Mouse (Mus musculus) left cerebral cortex, adult 2 months (tissue): Measurements from ENCODE around the gene Tmem104. TPM values are rescaled to one million over a fixed set of nuclear protein-coding genes. Genes with fewer than 3 reads are reported as not detected.
A peak's percentile ranks its signal among the peaks of the same experiment; 100 is the strongest.

Experiments used
- DNase-seq, 2 experiments: peaks; one replicate each; pipeline ENCODE4 v3.0.0; 2021 to 2022; ENCODE audit warnings: low spot score in 2 of 2, mixed read lengths in 1 of 2; ENCODE audit errors: extremely low spot score in 1 of 2
- H3K27ac ChIP-seq: fragments of 200-600 bp; 2 replicates; pipeline ENCODE4 v1.8.1; 2022
- H3K4me3 ChIP-seq: fragments of 200-600 bp; 2 replicates; pipeline ENCODE4 v1.8.1; 2022
- CTCF ChIP-seq: fragments of 200-600 bp; IDR thresholded peaks from 2 replicates; pipeline ENCODE4 v1.8.1; 2022; ENCODE audit warnings: antibody characterized with exemption, mild to moderate bottlenecking, moderate library complexity
- intact Hi-C: fragments of 180-260 bp; cut with DNase I; formaldehyde crosslinking; loops from one replicate; pipeline ENCODE4 v1.15.1; 2025
- total RNA-seq, 2 experiments: library from RNA; stranded (reverse); gene quantifications; 2 replicates each; pipeline ENCODE4 v1.2.3; 2021

Gene Tmem104
- total RNA-seq, 2 experiments from 2014 or later: 16.2 to 16.8 TPM

DNA sequence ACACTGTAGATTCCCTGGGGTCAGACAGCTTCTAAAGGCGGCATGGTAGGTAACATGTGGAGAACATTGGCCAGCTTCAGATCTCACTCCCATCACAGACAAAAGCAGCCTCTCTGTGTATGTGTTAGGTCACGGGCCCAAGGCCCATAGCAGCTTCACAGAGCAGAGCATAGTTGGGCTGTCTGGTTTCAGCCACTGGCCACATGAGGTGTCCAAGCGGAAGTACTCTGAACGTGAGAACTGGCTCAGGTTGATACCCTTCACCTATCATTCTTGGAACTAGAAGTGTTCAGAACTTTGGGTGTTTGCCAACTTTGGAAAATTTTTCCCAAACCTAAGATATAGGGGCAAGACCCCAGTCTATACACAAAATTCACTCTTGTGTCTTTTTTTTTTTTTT is 17.9 kb upstream of the Tmem104 start:
- DNase-seq: no peak
- Histone ChIP-seq H3K4me3 (no peak overlapping the region), H3K27ac (no peak overlapping the region)
- TF ChIP-seq CTCF: no peak
- intact Hi-C loops: no loop called here

- TF ChIP-seq CTCF: no peak
- Histone ChIP-seq H3K4me3 (no peak overlapping the region), H3K27ac (no peak overlapping the region)
- intact Hi-C loops: no loop called here
- DNase-seq: no peak
Observed at GRCm38 (mm10) chr11:115171125-115171524, 16.2 kb upstream of the Tmem104 start.

- intact Hi-C loops: no loop called here
- H3K27ac ChIP-seq: no peak overlapping the region
- H3K4me3 ChIP-seq: no peak overlapping the region
- no peak for TF ChIP-seq CTCF
- peak in 1 of 2 experiments; percentile 42 for DNase-seq
Observed at GRCm38 (mm10) chr11:115172825-115173287, 14.4 kb upstream of the Tmem104 start.

GRCm38 (mm10) chr11:115173549-115174339 is 13.5 kb upstream of the Tmem104 start:
- no peak overlapping the region for H3K4me3 ChIP-seq
- no peak for DNase-seq
- H3K27ac ChIP-seq: no peak overlapping the region
- no peak for TF ChIP-seq CTCF
- intact Hi-C loops: no loop called here

DNA sequence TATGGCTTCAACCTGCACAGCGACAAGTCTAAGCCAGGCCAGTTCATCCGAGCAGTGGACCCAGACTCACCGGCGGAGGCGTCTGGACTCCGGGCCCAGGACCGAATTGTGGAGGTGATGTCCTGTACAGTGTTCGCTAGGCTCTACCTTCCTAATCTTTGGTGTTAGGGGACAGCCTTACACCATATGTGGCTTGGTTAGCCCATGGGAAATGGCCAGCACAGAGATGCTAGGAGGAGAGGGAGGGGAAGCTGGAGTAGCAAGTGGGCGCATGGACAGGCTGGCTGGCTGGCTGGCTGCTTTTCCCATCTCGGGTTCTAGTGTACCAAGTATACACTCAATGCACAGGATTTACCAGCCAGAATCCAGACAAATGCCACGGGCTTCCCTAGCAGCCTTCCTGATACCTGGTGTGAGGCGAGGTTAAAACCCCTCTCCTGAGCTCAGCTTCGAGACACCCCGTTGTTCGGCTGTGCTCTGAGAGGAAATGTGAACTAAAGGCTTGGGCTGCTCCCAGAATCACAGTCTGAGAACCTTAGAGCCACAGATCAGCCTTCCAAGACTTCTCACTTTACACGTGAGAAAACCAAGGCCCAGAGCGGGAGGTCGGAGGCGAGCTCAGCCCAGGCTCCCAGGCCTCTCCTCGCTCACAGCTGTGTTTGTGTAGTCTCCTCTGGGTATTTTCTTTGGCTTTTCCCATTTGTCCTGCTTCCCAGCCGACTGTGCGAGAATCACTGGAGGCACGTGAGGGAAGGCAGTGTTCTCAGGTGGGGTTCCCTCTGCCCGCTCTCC is 10.7 kb upstream of the Tmem104 start:
- H3K4me3 ChIP-seq: no peak overlapping the region
- TF ChIP-seq CTCF: no peak
- no peak overlapping the region for H3K27ac ChIP-seq
- intact Hi-C loops: no loop called here
- DNase-seq: no peak

GRCm38 (mm10) chr11:115177559-115178195 is 9.6 kb upstream of the Tmem104 start:
- intact Hi-C loops: no loop called here
- no peak for TF ChIP-seq CTCF

GRCm38 (mm10) chr11:115178766-115179165 is 8.5 kb upstream of the Tmem104 start:
- H3K27ac ChIP-seq: no peak overlapping the region
- intact Hi-C loops: no loop called here
- TF ChIP-seq CTCF: no peak

More at GRCm38 (mm10) chr11:115177559-115178195, 9.6 kb upstream of the Tmem104 start:
- Histone ChIP-seq H3K4me3 (no peak overlapping the region), H3K27ac (no peak overlapping the region)
- DNase-seq: no peak

DNA sequence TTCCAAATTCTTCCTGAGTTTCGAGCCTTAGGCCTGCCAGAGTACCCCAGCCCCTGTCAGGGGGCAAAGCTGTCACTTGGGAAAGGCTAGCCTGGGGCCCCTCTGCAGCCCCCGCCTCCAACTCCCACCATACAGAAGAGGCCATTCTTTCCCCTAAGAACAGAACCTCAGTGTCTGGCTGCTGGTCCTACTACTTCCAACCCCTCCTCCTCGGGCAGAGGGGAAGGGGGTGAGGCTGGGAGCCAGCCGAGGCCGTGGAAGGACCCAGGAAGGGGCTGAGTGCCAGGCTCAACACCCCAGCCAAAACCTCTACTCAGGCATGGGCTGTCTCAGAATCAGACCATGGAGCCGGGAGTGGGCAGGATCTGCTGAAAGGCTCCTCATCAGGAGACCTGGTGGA is 8.1 kb upstream of the Tmem104 start:
- no peak overlapping the region for H3K27ac ChIP-seq
- no peak for TF ChIP-seq CTCF
- H3K4me3 ChIP-seq: no peak overlapping the region
- intact Hi-C loops: no loop called here
- peak in 1 of 2 experiments; percentile 45 for DNase-seq

More at GRCm38 (mm10) chr11:115178766-115179165, 8.5 kb upstream of the Tmem104 start:
- no peak overlapping the region for H3K4me3 ChIP-seq
- DNase-seq: no peak

GRCm38 (mm10) chr11:115179881-115180280 is 7.4 kb upstream of the Tmem104 start:
- DNase-seq: no peak
- no peak for TF ChIP-seq CTCF
- intact Hi-C loops: no loop called here
- H3K27ac ChIP-seq: no peak overlapping the region
- no peak overlapping the region for H3K4me3 ChIP-seq

GRCm38 (mm10) chr11:115181913-115182638 is 5.2 kb upstream of the Tmem104 start:
- intact Hi-C loops: loop anchor here (1.0 to 2.0 kb wide), 2 partner anchors 21 to 101 kb away; no protein-coding TSS in a partner anchor
- peak; percentile 82 for TF ChIP-seq CTCF
- Histone ChIP-seq H3K27ac (no peak overlapping the region), H3K4me3 (no peak overlapping the region)
- peak; percentile 68 to 79 for DNase-seq

- H3K27ac ChIP-seq: no peak overlapping the region
- TF ChIP-seq CTCF: no peak
- DNase-seq: no peak
- intact Hi-C loops: no loop called here
- no peak overlapping the region for H3K4me3 ChIP-seq
Observed at GRCm38 (mm10) chr11:115184973-115185372, 2.3 kb upstream of the Tmem104 start.
